Mouse (Mus musculus): ENCODE data around the gene Ica1. TPM values are rescaled to one million over a fixed set of nuclear protein-coding genes. Genes with fewer than 3 reads are reported as not detected.

Ica1 gene
- total and polyA plus RNA-seq, 3 experiments: 0.36 TPM; not detected in 2

DNA sequence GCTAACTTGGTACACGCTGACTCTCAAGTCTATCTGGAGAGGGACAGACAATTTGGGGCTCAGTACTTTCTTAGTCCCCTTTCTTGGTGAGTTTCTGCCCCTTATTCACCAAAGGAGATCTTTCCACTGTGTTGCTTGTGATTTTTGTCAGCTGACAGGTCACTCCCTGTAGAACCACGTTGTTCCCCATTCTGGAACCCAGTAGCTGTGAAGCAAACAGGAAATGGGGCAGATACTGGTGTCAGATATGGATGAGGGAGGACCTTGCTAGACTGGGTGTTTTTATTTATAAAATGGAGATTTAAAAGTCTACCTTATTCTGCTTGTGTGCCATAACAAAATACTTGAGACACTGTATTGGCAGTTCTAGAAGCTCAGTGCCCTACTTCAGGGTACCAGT, 160.9 kb downstream of the Ica1 start:
- H3K79me2 ChIP-seq (ENCODE audit: control insufficient read depth, insufficient read depth, low read length, poor library complexity): no peaks in the 10 kb centered on the region
- no peak overlapping the region for H3K27ac ChIP-seq (ENCODE audit: control insufficient read depth, low read depth, low read length)
- H3K4me3 ChIP-seq (ENCODE audit: control insufficient read depth in 1 of 2, insufficient read depth in 1 of 2, low read depth in 2 of 2, low read length in 2 of 2): no peak overlapping the region
- no peak overlapping the region for H3K9ac ChIP-seq (ENCODE audit: control insufficient read depth, low read depth, low read length, poor library complexity, severe bottlenecking)
- no peaks in the 10 kb centered on the region for H3K9me3 ChIP-seq (replicated peaks; ENCODE audit: insufficient read depth, low read length)
- TF ChIP-seq UBTF (IDR thresholded peaks at IDR 0.05; ENCODE audit: borderline replicate concordance, insufficient read depth, low read depth, low read length) (no peak), ZKSCAN1 (IDR thresholded peaks at IDR 0.05; ENCODE audit: low read depth, low read length) (no peak), EP300 (IDR thresholded peaks at IDR 0.05; ENCODE audit: low read depth in 1 of 2, low read length in 2 of 2) (no peak), BHLHE40 (IDR thresholded peaks at IDR 0.05; ENCODE audit: borderline replicate concordance, low read depth, low read length) (no peak), CHD2 (IDR thresholded peaks at IDR 0.05; ENCODE audit: low read length) (no peak), SMC3 (IDR thresholded peaks at IDR 0.05; ENCODE audit: low read depth, low read length) (no peak), USF1 (IDR thresholded peaks at IDR 0.05; ENCODE audit: low read depth, low read length) (no peak), NRF1 (IDR thresholded peaks at IDR 0.05; ENCODE audit: insufficient read depth, low read depth, low read length, poor library complexity, severe bottlenecking) (no peak), ETS1 (IDR thresholded peaks at IDR 0.05; ENCODE audit: low read depth, low read length) (no peak), ZNF384 (IDR thresholded peaks at IDR 0.05; ENCODE audit: low read depth, low read length) (no peak), ZMIZ1 (IDR thresholded peaks at IDR 0.05; ENCODE audit: low read depth, low read length) (no peak), RAD21 (IDR thresholded peaks at IDR 0.05; ENCODE audit: low read depth, low read length) (no peak), RCOR1 (IDR thresholded peaks at IDR 0.05; ENCODE audit: low read depth, low read length) (no peak), TCF12 (IDR thresholded peaks at IDR 0.05; ENCODE audit: low read depth, low read length) (no peak), MYC (IDR thresholded peaks at IDR 0.05; ENCODE audit: low read depth, low read length) (no peak), NELFE (IDR thresholded peaks at IDR 0.05; ENCODE audit: low read depth, low read length) (no peak), SIN3A (IDR thresholded peaks at IDR 0.05; ENCODE audit: low read length) (no peak), KAT2A (conservative IDR thresholded peaks at IDR 0.05; ENCODE audit: low read depth, low read length) (no peak), TBP (IDR thresholded peaks at IDR 0.05; ENCODE audit: low read depth, low read length) (no peak)
- no peak for DNase-seq (ENCODE audit: low read depth, low spot score)
- H3K27me3 ChIP-seq (ENCODE audit: control insufficient read depth in 1 of 2, insufficient read depth in 2 of 2, low read length in 2 of 2): no peaks in the 10 kb centered on the region
- H3K4me1 ChIP-seq (ENCODE audit: control insufficient read depth in 1 of 2, insufficient read depth in 2 of 2, low read length in 2 of 2): peaks cover 7 to 17% of the 10 kb centered on the region in 2 experiments
- H3K36me3 ChIP-seq (ENCODE audit: control insufficient read depth in 1 of 2, insufficient read depth in 2 of 2, low read length in 2 of 2): peaks cover 0 to 21% of the 10 kb centered on the region in 2 experiments; a peak in 2 of 4 replicates

DNA sequence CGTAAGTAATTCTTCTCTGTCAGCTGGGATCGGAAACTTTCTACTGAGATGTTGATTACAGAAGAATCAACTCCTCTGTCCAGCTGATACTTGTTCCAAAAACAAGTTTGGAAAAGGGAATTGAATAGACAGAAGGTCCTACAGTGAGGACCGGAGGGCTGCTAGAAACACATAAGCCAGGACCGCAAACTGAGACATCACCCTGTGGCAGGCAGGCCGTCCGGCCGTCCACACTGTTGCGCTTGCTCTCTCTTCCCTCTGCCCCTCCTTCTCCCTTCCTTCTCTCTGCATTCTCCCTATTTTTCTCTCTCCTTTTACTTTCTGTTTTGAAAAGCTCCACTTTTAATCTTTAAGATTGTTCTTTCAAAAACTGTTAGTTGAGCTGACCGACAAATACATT, 186.6 kb downstream of the Ica1 start:
- Histone ChIP-seq H3K9ac (ENCODE audit: control insufficient read depth, low read depth, low read length, poor library complexity, severe bottlenecking) (no peak overlapping the region), H3K4me1 (ENCODE audit: control insufficient read depth in 1 of 2, insufficient read depth in 2 of 2, low read length in 2 of 2) (no peaks in the 10 kb centered on the region), H3K79me2 (ENCODE audit: control insufficient read depth, insufficient read depth, low read length, poor library complexity) (no peaks in the 10 kb centered on the region), H3K36me3 (ENCODE audit: control insufficient read depth in 1 of 2, insufficient read depth in 2 of 2, low read length in 2 of 2) (no peaks in the 10 kb centered on the region), H3K9me3 (replicated peaks; ENCODE audit: insufficient read depth, low read length) (no peaks in the 10 kb centered on the region), H3K27ac (ENCODE audit: control insufficient read depth, low read depth, low read length) (no peak overlapping the region), H3K27me3 (ENCODE audit: control insufficient read depth in 1 of 2, insufficient read depth in 2 of 2, low read length in 2 of 2) (no peaks in the 10 kb centered on the region), H3K4me3 (ENCODE audit: control insufficient read depth in 1 of 2, insufficient read depth in 1 of 2, low read depth in 2 of 2, low read length in 2 of 2) (no peak overlapping the region)
- TF ChIP-seq E2F4 (IDR thresholded peaks at IDR 0.05; ENCODE audit: borderline replicate concordance, low read depth, low read length) (no peak), MXI1 (IDR thresholded peaks at IDR 0.05; ENCODE audit: low read depth, low read length) (no peak), EP300 (IDR thresholded peaks at IDR 0.05; ENCODE audit: low read depth in 1 of 2, low read length in 2 of 2) (no peak), MEF2A (IDR thresholded peaks at IDR 0.05; ENCODE audit: extremely low read depth, insufficient replicate concordance, low read depth, low read length, poor library complexity, severe bottlenecking) (no peak), MAFK (IDR thresholded peaks at IDR 0.05; ENCODE audit: borderline replicate concordance, low read depth, low read length) (no peak), TBP (IDR thresholded peaks at IDR 0.05; ENCODE audit: low read depth, low read length) (no peak), ETS1 (IDR thresholded peaks at IDR 0.05; ENCODE audit: low read depth, low read length) (no peak), MAZ (IDR thresholded peaks at IDR 0.05; ENCODE audit: low read depth, low read length) (no peak), JUND (IDR thresholded peaks at IDR 0.05; ENCODE audit: low read depth, low read length) (no peak), POLR2AphosphoS5 (IDR thresholded peaks at IDR 0.05; ENCODE audit: borderline replicate concordance, low read depth, low read length) (no peak), MYB (IDR thresholded peaks at IDR 0.05; ENCODE audit: low read depth, low read length) (no peak), BHLHE40 (IDR thresholded peaks at IDR 0.05; ENCODE audit: borderline replicate concordance, low read depth, low read length) (no peak), ELF1 (IDR thresholded peaks at IDR 0.05; ENCODE audit: low read depth, low read length) (no peak), TCF12 (IDR thresholded peaks at IDR 0.05; ENCODE audit: low read depth, low read length) (no peak)
- DNase-seq (ENCODE audit: low read depth, low spot score): no peak
